ENCODE assay signal across 9 mouse cellular contexts in the genomic region with DNA sequence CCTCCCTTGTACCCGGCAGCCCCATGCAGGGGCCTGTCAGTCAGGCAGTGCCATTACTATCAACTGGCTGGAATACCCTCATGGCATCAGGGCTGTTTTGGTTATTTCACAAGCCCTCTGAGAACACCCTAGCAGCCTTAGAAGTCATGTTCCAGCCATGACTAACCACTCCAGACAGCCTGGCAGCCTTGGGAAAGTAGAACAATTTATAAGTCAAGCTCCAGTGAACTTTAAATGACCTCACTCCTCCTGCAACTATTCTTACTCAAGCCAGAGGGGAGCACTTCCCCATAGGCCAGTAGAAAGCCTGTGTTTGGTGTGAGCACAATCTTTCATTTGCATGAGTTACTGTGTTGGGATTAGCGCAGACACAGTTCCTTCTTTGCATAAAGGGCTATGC.
DNase-seq lines count a peak whose midpoint lies in the region; ATAC-seq and TF ChIP-seq lines count a peak whose summit lies in the region.
"Had no signal": no experiment of that assay in that cellular context is flagged by ENCODE, and none has a peak within 500 bp of the region (broad histone marks: within the 10 kb centered on the region; RNA-seq: fewer than 3 reads in every experiment).

No protein-coding gene starts in this region.

- ATAC-seq in midbrain, embryonic 11.5 days (ENCODE audit: low FRiP score), result peak; percentile 46
- ATAC-seq in midbrain, embryonic 16.5 days, result no peak
- ATAC-seq in kidney, embryonic 15.5 days (replicated peaks; ENCODE audit: low FRiP score), result peak; percentile 91
- ATAC-seq in forebrain, embryonic 12.5 days (ENCODE audit: low FRiP score), result no peak

- H3K4me1 ChIP-seq in midbrain, embryonic 11.5 days (ENCODE audit: control insufficient read depth, insufficient read depth, low read length), result peaks cover 2% of the 10 kb centered on the region; the same call in 1 of the 2 replicates
- no peaks in the 10 kb centered on the region for H3K4me1 ChIP-seq in midbrain, embryonic 16.5 days (ENCODE audit: control insufficient read depth, insufficient read depth, low read length)
- H3K4me1 ChIP-seq in kidney, embryonic 15.5 days, result peaks cover 15% of the 10 kb centered on the region
- H3K4me1 ChIP-seq in small intestine, adult 2 months (ENCODE audit: control insufficient read depth, insufficient read depth, insufficient read length, low read length), result peaks cover 2% of the 10 kb centered on the region; the same call in 1 of the 2 replicates
- no peaks in the 10 kb centered on the region; the same call in 1 of the 2 replicates for H3K4me1 ChIP-seq in forebrain, embryonic 12.5 days

- H3K4me2 ChIP-seq in midbrain, embryonic 11.5 days, result no peak overlapping the region
- no peak overlapping the region for H3K4me2 ChIP-seq in midbrain, embryonic 16.5 days (ENCODE audit: low read length)
- H3K4me2 ChIP-seq in kidney, embryonic 15.5 days, result no peak overlapping the region
- no peak overlapping the region for H3K4me2 ChIP-seq in forebrain, embryonic 12.5 days

- H3K9ac ChIP-seq in midbrain, embryonic 11.5 days (ENCODE audit: low read length), result no peak overlapping the region
- H3K9ac ChIP-seq in midbrain, embryonic 16.5 days (ENCODE audit: low read depth, low read length), result no peak overlapping the region
- no peak overlapping the region for H3K9ac ChIP-seq in kidney, embryonic 15.5 days
- no peak overlapping the region for H3K9ac ChIP-seq in forebrain, embryonic 12.5 days

- DNase-seq in midbrain, embryonic 11.5 days (ENCODE audit: low spot score, missing footprints), result peak; percentile 80
- peak; percentile 9 for DNase-seq in c-Kit-positive CD71-negative TER-119-negative erythroid progenitor cells, embryonic 14.5 days (ENCODE audit: low read depth)
- DNase-seq in left cerebral cortex, postnatal 36 days (ENCODE audit: low spot score in 2 of 2), result no peak
- DNase-seq in testis, postnatal 10 days (ENCODE audit: low spot score), result no peak
- DNase-seq: cerebellum, postnatal 14 days had no signal

- no peak for TF ChIP-seq POLR2A in small intestine, adult 2 months (IDR thresholded peaks at IDR 0.05; ENCODE audit: low read depth, low read length)

- TF ChIP-seq CTCF in small intestine, adult 2 months (IDR thresholded peaks at IDR 0.05; ENCODE audit: extremely low read depth, insufficient read length, insufficient replicate concordance, low read depth, low read length), result no peak

- no peaks in the 10 kb centered on the region for H3K9me3 ChIP-seq in midbrain, embryonic 11.5 days (ENCODE audit: control insufficient read depth, low read length)
- no peaks in the 10 kb centered on the region for H3K9me3 ChIP-seq in midbrain, embryonic 16.5 days (replicated peaks; ENCODE audit: control insufficient read depth, low read length, poor library complexity, severe bottlenecking)
- no peaks in the 10 kb centered on the region for H3K9me3 ChIP-seq in kidney, embryonic 15.5 days (replicated peaks)
- no peaks in the 10 kb centered on the region for H3K9me3 ChIP-seq in forebrain, embryonic 12.5 days

- intact Hi-C loops in left cerebral cortex, postnatal 36 days (cut with DNase I), result no loop called here

- no peak overlapping the region for H3K4me3 ChIP-seq in midbrain, embryonic 11.5 days (ENCODE audit: low read depth, low read length)
- no peak overlapping the region for H3K4me3 ChIP-seq in midbrain, embryonic 16.5 days (ENCODE audit: low read depth, low read length)
- H3K4me3 ChIP-seq in kidney, embryonic 15.5 days (replicated peaks), result no peak overlapping the region
- no peak overlapping the region for H3K4me3 ChIP-seq in small intestine, adult 2 months (ENCODE audit: low read depth, low read length)
- no peak overlapping the region for H3K4me3 ChIP-seq in forebrain, embryonic 12.5 days (replicated peaks)

- 63% methylated on average over 2 of the region's 2 CpGs for WGBS in midbrain, embryonic 11.5 days
- 53% methylated on average over 2 of the region's 2 CpGs for WGBS in midbrain, embryonic 16.5 days
- 39% methylated on average over 2 of the region's 2 CpGs for WGBS in kidney, embryonic 15.5 days
- 47% methylated on average over 2 of the region's 2 CpGs for WGBS in small intestine, adult 2 months
- WGBS in forebrain, embryonic 12.5 days, result 77% methylated on average over 2 of the region's 2 CpGs

- H3K27me3 ChIP-seq in midbrain, embryonic 11.5 days (ENCODE audit: control insufficient read depth, insufficient read depth, low read length), result no peaks in the 10 kb centered on the region
- no peaks in the 10 kb centered on the region for H3K27me3 ChIP-seq in midbrain, embryonic 16.5 days (ENCODE audit: control insufficient read depth, insufficient read depth, low read depth, low read length)
- H3K27me3 ChIP-seq in kidney, embryonic 15.5 days, result no peaks in the 10 kb centered on the region
- no peaks in the 10 kb centered on the region for H3K27me3 ChIP-seq in small intestine, adult 2 months (ENCODE audit: control insufficient read depth, insufficient read depth, low read length)
- H3K27me3 ChIP-seq in forebrain, embryonic 12.5 days, result no peaks in the 10 kb centered on the region

- no peak overlapping the region for H3K27ac ChIP-seq in midbrain, embryonic 11.5 days (ENCODE audit: low read depth, low read length)
- H3K27ac ChIP-seq in midbrain, embryonic 16.5 days (ENCODE audit: low read length), result no peak overlapping the region
- peak overlapping the region; percentile 48 for H3K27ac ChIP-seq in kidney, embryonic 15.5 days
- 0 out of 2 replicates have a peak overlapping the region, but pooled peaks have one; percentile 37 for H3K27ac ChIP-seq in small intestine, adult 2 months (ENCODE audit: insufficient read depth, low read depth, low read length)
- no peak overlapping the region for H3K27ac ChIP-seq in forebrain, embryonic 12.5 days

- no peaks in the 10 kb centered on the region for H3K36me3 ChIP-seq in midbrain, embryonic 11.5 days (ENCODE audit: control insufficient read depth, insufficient read depth, low read length)
- no peaks in the 10 kb centered on the region for H3K36me3 ChIP-seq in midbrain, embryonic 16.5 days (ENCODE audit: control insufficient read depth, insufficient read depth, low read length)
- H3K36me3 ChIP-seq in kidney, embryonic 15.5 days, result no peaks in the 10 kb centered on the region
- H3K36me3 ChIP-seq in small intestine, adult 2 months (ENCODE audit: control insufficient read depth, insufficient read depth, low read length), result no peaks in the 10 kb centered on the region
- H3K36me3 ChIP-seq in forebrain, embryonic 12.5 days (replicated peaks), result no peaks in the 10 kb centered on the region

Comparison
In these comparisons a context has a peak if more than half of its experiments do, and no peak if none do; other contexts are left out.
1. ATAC-seq: peak in midbrain, embryonic 11.5 days (single experiment) and kidney, embryonic 15.5 days (single experiment); none in midbrain, embryonic 16.5 days (single experiment) and forebrain, embryonic 12.5 days (single experiment).
2. DNase-seq: peak in midbrain, embryonic 11.5 days (single experiment) and c-Kit-positive CD71-negative TER-119-negative erythroid progenitor cells, embryonic 14.5 days (single experiment); none in left cerebral cortex, postnatal 36 days (0 of 2) and testis, postnatal 10 days (single experiment).
3. H3K27ac ChIP-seq: peak in kidney, embryonic 15.5 days (single experiment) and small intestine, adult 2 months (single experiment); none in midbrain, embryonic 11.5 days (single experiment), midbrain, embryonic 16.5 days (single experiment) and forebrain, embryonic 12.5 days (single experiment).